Mouse (Mus musculus): ENCODE results near the gene Fam49a. TPM values are rescaled to one million over a fixed set of nuclear protein-coding genes. Genes with fewer than 3 reads are reported as not detected.
"Not testable (repeated sequence)": the region's sequence is repeated elsewhere in the genome, so short reads cannot be mapped to it uniquely, and the experiment has no call there.

Gene Fam49a
- 15.6 and 16.5 TPM in 2 replicates for total RNA-seq (2017)

GRCm38 (mm10) chr12:12261987-12262971, at the start of gene Fam49a:
Fam49a (plus strand) TSS chr12:12262139.
- ATAC-seq (replicated peaks; ENCODE audit: low read depth, poor library complexity, severe bottlenecking) = peak; percentile 76

GRCm38 (mm10) chr12:12213536-12213935, 48.4 kb upstream of the Fam49a start:
- ATAC-seq (replicated peaks; ENCODE audit: low read depth, poor library complexity, severe bottlenecking) = no peak

- no peak for ATAC-seq (replicated peaks; ENCODE audit: low read depth, poor library complexity, severe bottlenecking)
Observed at GRCm38 (mm10) chr12:12218947-12219346, 43.0 kb upstream of the Fam49a start.

- no peak for ATAC-seq (replicated peaks; ENCODE audit: low read depth, poor library complexity, severe bottlenecking)
Observed at GRCm38 (mm10) chr12:12220755-12221496, 41.0 kb upstream of the Fam49a start.

GRCm38 (mm10) chr12:12222585-12223290, 39.2 kb upstream of the Fam49a start:
- no peak for ATAC-seq (replicated peaks; ENCODE audit: low read depth, poor library complexity, severe bottlenecking)

- peak; percentile 76 for ATAC-seq (replicated peaks; ENCODE audit: low read depth, poor library complexity, severe bottlenecking)
Observed at GRCm38 (mm10) chr12:12223336-12223735, 38.6 kb upstream of the Fam49a start.

GRCm38 (mm10) chr12:12225706-12226105, 36.2 kb upstream of the Fam49a start:
- no peak for ATAC-seq (replicated peaks; ENCODE audit: low read depth, poor library complexity, severe bottlenecking)

- ATAC-seq (replicated peaks; ENCODE audit: low read depth, poor library complexity, severe bottlenecking) = no peak
Observed at GRCm38 (mm10) chr12:12227594-12227993, 34.3 kb upstream of the Fam49a start.

GRCm38 (mm10) chr12:12230031-12230557, 31.8 kb upstream of the Fam49a start:
- ATAC-seq (replicated peaks; ENCODE audit: low read depth, poor library complexity, severe bottlenecking) = peak; percentile 68

GRCm38 (mm10) chr12:12232097-12232496, 29.8 kb upstream of the Fam49a start:
- ATAC-seq (replicated peaks; ENCODE audit: low read depth, poor library complexity, severe bottlenecking) = no peak

- no peak for ATAC-seq (replicated peaks; ENCODE audit: low read depth, poor library complexity, severe bottlenecking)
Observed at GRCm38 (mm10) chr12:12236978-12237377, 25.0 kb upstream of the Fam49a start.

- no peak for ATAC-seq (replicated peaks; ENCODE audit: low read depth, poor library complexity, severe bottlenecking)
Observed at GRCm38 (mm10) chr12:12239502-12239901, 22.4 kb upstream of the Fam49a start.

GRCm38 (mm10) chr12:12243148-12243547, 18.8 kb upstream of the Fam49a start:
- no peak for ATAC-seq (replicated peaks; ENCODE audit: low read depth, poor library complexity, severe bottlenecking)

GRCm38 (mm10) chr12:12247023-12247422, 14.9 kb upstream of the Fam49a start:
- not testable (repeated sequence) for ATAC-seq (replicated peaks; ENCODE audit: low read depth, poor library complexity, severe bottlenecking)

- ATAC-seq (replicated peaks; ENCODE audit: low read depth, poor library complexity, severe bottlenecking) = peak; percentile 75
Observed at GRCm38 (mm10) chr12:12249521-12249920, 12.4 kb upstream of the Fam49a start.

GRCm38 (mm10) chr12:12253526-12253925, 8.4 kb upstream of the Fam49a start:
- ATAC-seq (replicated peaks; ENCODE audit: low read depth, poor library complexity, severe bottlenecking) = no peak

- no peak for ATAC-seq (replicated peaks; ENCODE audit: low read depth, poor library complexity, severe bottlenecking)
Observed at GRCm38 (mm10) chr12:12254139-12254538, 7.8 kb upstream of the Fam49a start.

GRCm38 (mm10) chr12:12260979-12261960, 669 bp upstream of the Fam49a start:
- no peak for ATAC-seq (replicated peaks; ENCODE audit: low read depth, poor library complexity, severe bottlenecking)

- peak; percentile 37 for ATAC-seq (replicated peaks; ENCODE audit: low read depth, poor library complexity, severe bottlenecking)
Observed at GRCm38 (mm10) chr12:12263371-12263791, 1.4 kb downstream of the Fam49a start.

Data from common myeloid progenitor, adult 5-6 weeks (primary cell).